Comparison of ENCODE assay signal across 18 mouse cellular contexts in genomic region chr13:73493183-73493582, GRCm38 (mm10). TPM values are rescaled to one million over a fixed set of nuclear protein-coding genes. Genes with fewer than 3 reads are reported as not detected.
DNase-seq lines count a peak whose midpoint lies in the region; ATAC-seq and TF ChIP-seq lines count a peak whose summit lies in the region.
"Had no signal": no experiment of that assay in that cellular context is flagged by ENCODE, and none has a peak within 500 bp of the region (broad histone marks: within the 10 kb centered on the region; RNA-seq: fewer than 3 reads in every experiment).

No protein-coding gene starts in this region.

- H3K4me1 ChIP-seq in liver, embryonic 14.5 days (replicated peaks; ENCODE audit: control insufficient read depth in 2 of 2, insufficient read depth in 2 of 2, low read length in 1 of 2) = peaks cover 39 to 65% of the 10 kb centered on the region in 2 experiments
- peaks cover 64% of the 10 kb centered on the region for H3K4me1 ChIP-seq in liver, embryonic 16.5 days (ENCODE audit: control insufficient read depth, low read depth, low read length)
- H3K4me1 ChIP-seq: embryonic facial prominence, embryonic 12.5 days; heart, embryonic 12.5 days; hindbrain, embryonic 10.5 days had no signal

- H3K4me2 ChIP-seq in liver, embryonic 14.5 days (ENCODE audit: low read depth) = no peak overlapping the region
- H3K4me2 ChIP-seq in liver, embryonic 16.5 days (ENCODE audit: low read depth, low read length) = no peak overlapping the region
- H3K4me2 ChIP-seq: embryonic facial prominence, embryonic 12.5 days; heart, embryonic 12.5 days; hindbrain, embryonic 14.5 days had no signal

- TF ChIP-seq CTCF in liver, embryonic 14.5 days (IDR thresholded peaks at IDR 0.05; ENCODE audit: low read depth) = no peak

- no peaks in the 10 kb centered on the region for H3K9me3 ChIP-seq in liver, embryonic 14.5 days (ENCODE audit: control insufficient read depth, low read length)
- H3K9me3 ChIP-seq in liver, embryonic 16.5 days (replicated peaks; ENCODE audit: control insufficient read depth, low read length) = no peaks in the 10 kb centered on the region
- H3K9me3 ChIP-seq: embryonic facial prominence, embryonic 12.5 days; heart, embryonic 12.5 days; hindbrain, embryonic 10.5 days had no signal

- peaks cover 100% of the 10 kb centered on the region for H3K36me3 ChIP-seq in liver, embryonic 14.5 days (replicated peaks; ENCODE audit: control insufficient read depth, insufficient read depth, low read depth)
- peaks cover 92% of the 10 kb centered on the region for H3K36me3 ChIP-seq in liver, embryonic 16.5 days (ENCODE audit: control insufficient read depth, insufficient read depth)
- H3K36me3 ChIP-seq: G1E had no signal

- H3K27me3 ChIP-seq in liver, embryonic 14.5 days (ENCODE audit: control insufficient read depth, insufficient read depth, low read length) = no peaks in the 10 kb centered on the region
- H3K27me3 ChIP-seq in liver, embryonic 16.5 days (ENCODE audit: control insufficient read depth, insufficient read depth, low read depth, low read length) = no peaks in the 10 kb centered on the region
- H3K27me3 ChIP-seq: embryonic facial prominence, embryonic 12.5 days; heart, embryonic 12.5 days had no signal

- WGBS in liver, embryonic 14.5 days (ENCODE audit: insufficient replicate concordance) = 88% methylated on average over 4 of the region's 4 CpGs
- 92% methylated on average over 4 of the region's 4 CpGs for WGBS in liver, embryonic 16.5 days (ENCODE audit: insufficient replicate concordance)

- H3K27ac ChIP-seq in liver, embryonic 14.5 days = peak overlapping the region; percentile 28
- H3K27ac ChIP-seq in liver, embryonic 16.5 days (ENCODE audit: low read length) = peak overlapping the region; percentile 18
- H3K27ac ChIP-seq: embryonic facial prominence, embryonic 12.5 days; heart, adult 2 months; hindbrain, embryonic 10.5 days; hindbrain, embryonic 14.5 days had no signal

- no peak for DNase-seq in liver, embryonic 14.5 days (ENCODE audit: low read depth in 3 of 3, low spot score in 3 of 3)
- DNase-seq in liver = no peak
- DNase-seq in brain, adult 2 months (ENCODE audit: low read depth, low spot score) = peak; percentile 20
- no peak for DNase-seq in embryo, embryonic 10.5 days (ENCODE audit: low spot score)
- DNase-seq in heart, adult 9 months (ENCODE audit: low spot score in 2 of 2) = no peak
- DNase-seq: adrenal gland, postnatal 14 days; cerebellum, adult 18-20 months; cerebellum, postnatal 10 days; forebrain, postnatal 0 days; gastrocnemius, postnatal 14 days; heart, adult 2 months had no signal

- peak overlapping the region; percentile 16; the same call in 1 of the 2 replicates for H3K9ac ChIP-seq in liver, embryonic 14.5 days (replicated peaks)
- H3K9ac ChIP-seq in liver, embryonic 16.5 days (ENCODE audit: low read depth, low read length) = 0 out of 2 replicates have a peak overlapping the region, but pooled peaks have one; percentile 5
- H3K9ac ChIP-seq: embryonic facial prominence, embryonic 12.5 days; forebrain, postnatal 0 days; heart, embryonic 12.5 days; hindbrain, embryonic 14.5 days had no signal

- ATAC-seq in liver, embryonic 14.5 days (ENCODE audit: insufficient read depth) = no peak
- no peak for ATAC-seq in liver, embryonic 16.5 days (ENCODE audit: low read depth)
- ATAC-seq: forebrain, postnatal 0 days had no signal

- no peak for TF ChIP-seq EP300 in liver, embryonic 14.5 days (IDR thresholded peaks at IDR 0.05; ENCODE audit: low read depth)

- H3K4me3 ChIP-seq in liver, embryonic 14.5 days (ENCODE audit: insufficient read depth in 1 of 2, low read depth in 2 of 2, low read length in 2 of 2) = no peak overlapping the region
- H3K4me3 ChIP-seq in liver, embryonic 16.5 days (ENCODE audit: low read depth, low read length) = no peak overlapping the region
- H3K4me3 ChIP-seq: embryonic facial prominence, embryonic 12.5 days; heart, adult 2 months; heart, embryonic 12.5 days; hindbrain, embryonic 10.5 days had no signal

RNA-seq across cellular contexts. Expression of gene Lpcat1, which starts 26.2 kb away (rescaled TPM):
- 49.5 and 61.0 TPM in 2 replicates for polyA plus RNA-seq in liver, embryonic 14.5 days (2012; rRNA removed)
- 63.7 and 72.5 TPM in 2 replicates for polyA plus RNA-seq in liver, embryonic 14.5 days (2014; fragmentation: Nextera tagmentation; extraction: Ambion mirVana)
- polyA plus RNA-seq in liver, embryonic 16.5 days (2015; fragmentation: Nextera tagmentation; extraction: Ambion mirVana) = 59.4 and 64.7 TPM in 2 replicates
- polyA plus RNA-seq: G1E had no signal

RNA-seq across cellular contexts. Expression of gene Slc6a3, which starts 43.4 kb away (rescaled TPM):
- 0.59 and 0.63 TPM in 2 replicates for polyA plus RNA-seq in liver, embryonic 14.5 days (2012; rRNA removed)
- polyA plus RNA-seq in liver, embryonic 14.5 days (2014; fragmentation: Nextera tagmentation; extraction: Ambion mirVana) = 0.75 and 1.4 TPM in 2 replicates
- polyA plus RNA-seq in liver, embryonic 16.5 days (2015; fragmentation: Nextera tagmentation; extraction: Ambion mirVana) = 0.63 and 0.67 TPM in 2 replicates
- polyA plus RNA-seq: G1E; gonadal fat pad, adult 2 months; heart, adult 2 months had no signal
